19 mouse cellular contexts compared by ENCODE assay signal in the genomic region with DNA sequence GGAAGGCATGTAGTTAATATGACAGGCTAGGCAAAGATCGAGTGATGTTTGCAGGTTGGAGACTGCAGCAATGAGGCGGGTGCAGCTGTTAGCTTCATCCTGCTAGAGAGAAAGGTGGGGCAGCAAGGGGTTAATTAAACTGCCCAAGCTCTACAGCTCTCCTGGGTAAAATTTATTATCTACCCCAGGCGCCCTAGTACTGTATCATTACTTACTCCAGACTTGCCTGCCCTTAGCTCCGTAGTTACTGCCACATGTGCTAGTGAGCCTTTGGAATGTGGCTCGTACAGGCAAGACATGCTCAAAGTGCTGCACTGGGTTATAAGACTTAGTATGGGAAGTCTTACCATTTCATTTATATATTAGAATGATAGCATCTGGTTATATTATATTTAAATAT. TPM values are rescaled to one million over a fixed set of nuclear protein-coding genes. Genes with fewer than 3 reads are reported as not detected.
DNase-seq lines count a peak whose midpoint lies in the region; ATAC-seq and TF ChIP-seq lines count a peak whose summit lies in the region.
"Had no signal": no experiment of that assay in that cellular context is flagged by ENCODE, and none has a peak within 500 bp of the region (broad histone marks: within the 10 kb centered on the region; RNA-seq: fewer than 3 reads in every experiment).

No protein-coding gene starts in this region.

- TF ChIP-seq EP300 in liver, embryonic 14.5 days (IDR thresholded peaks at IDR 0.05; ENCODE audit: low read depth): no peak

- no peak for DNase-seq in kidney, adult 18-20 months
- DNase-seq in embryo, embryonic 10.5 days (ENCODE audit: low spot score): peak; percentile 46
- DNase-seq in forelimb bud, embryonic 11.5 days (ENCODE audit: low read depth, low spot score): peak; percentile 68
- DNase-seq in liver, embryonic 14.5 days (ENCODE audit: low read depth in 3 of 3, low spot score in 3 of 3): no peak
- no peak for DNase-seq in ovary, postnatal 14 days (ENCODE audit: low spot score)
- DNase-seq in spleen, postnatal 10 days (ENCODE audit: low spot score in 2 of 2): no peak
- DNase-seq in adipocyte (ENCODE audit: low spot score): no peak
- DNase-seq: adrenal gland, postnatal 10 days; cerebellum, adult 18-20 months; gastrocnemius, postnatal 14 days; heart, postnatal 14 days; lung, postnatal 4 days; midbrain, embryonic 14.5 days; thymus, postnatal 25 days had no signal

- H3K4me3 ChIP-seq in kidney, embryonic 16.5 days (ENCODE audit: low read length): no peak overlapping the region
- no peak overlapping the region for H3K4me3 ChIP-seq in liver, embryonic 14.5 days (ENCODE audit: insufficient read depth in 1 of 2, low read depth in 2 of 2, low read length in 2 of 2)
- H3K4me3 ChIP-seq: layer of hippocampus, adult 2 months; stomach, embryonic 15.5 days had no signal

- H3K9me3 ChIP-seq in kidney, embryonic 16.5 days (ENCODE audit: low read length): no peaks in the 10 kb centered on the region
- H3K9me3 ChIP-seq in liver, embryonic 14.5 days (ENCODE audit: control insufficient read depth, low read length): no peaks in the 10 kb centered on the region
- H3K9me3 ChIP-seq: G1E; stomach, embryonic 15.5 days had no signal

- H3K4me2 ChIP-seq in kidney, embryonic 16.5 days (replicated peaks; ENCODE audit: low read depth, low read length): no peak overlapping the region
- no peak overlapping the region for H3K4me2 ChIP-seq in liver, embryonic 14.5 days (ENCODE audit: low read depth)
- H3K4me2 ChIP-seq: stomach, embryonic 15.5 days had no signal

- H3K27me3 ChIP-seq in kidney, embryonic 16.5 days (ENCODE audit: insufficient read depth, low read length): no peaks in the 10 kb centered on the region
- no peaks in the 10 kb centered on the region for H3K27me3 ChIP-seq in liver, embryonic 14.5 days (ENCODE audit: control insufficient read depth, insufficient read depth, low read length)
- H3K27me3 ChIP-seq: stomach, embryonic 15.5 days had no signal

- no peak for TF ChIP-seq CTCF in liver, embryonic 14.5 days (IDR thresholded peaks at IDR 0.05; ENCODE audit: low read depth)

- 0 out of 2 replicates have a peak overlapping the region, but pooled peaks have one; percentile 8 for H3K27ac ChIP-seq in kidney, embryonic 16.5 days (ENCODE audit: low read length)
- H3K27ac ChIP-seq in liver, embryonic 14.5 days: no peak overlapping the region
- H3K27ac ChIP-seq: layer of hippocampus, adult 2 months; stomach, embryonic 15.5 days had no signal

- no peak overlapping the region for H3K9ac ChIP-seq in kidney, embryonic 16.5 days (replicated peaks; ENCODE audit: low read length)
- no peak overlapping the region for H3K9ac ChIP-seq in liver, embryonic 14.5 days (replicated peaks)
- H3K9ac ChIP-seq: stomach, embryonic 15.5 days had no signal

- 11% methylated on average over 5 of the region's 5 CpGs for WGBS in kidney, embryonic 16.5 days
- 49% methylated on average over 5 of the region's 5 CpGs for WGBS in liver, embryonic 14.5 days (ENCODE audit: insufficient replicate concordance)

- peaks cover 3% of the 10 kb centered on the region; the same call in 1 of the 2 replicates for H3K36me3 ChIP-seq in kidney, embryonic 16.5 days (ENCODE audit: insufficient read depth, low read length)
- 0 out of 2 replicates have a peak, but pooled peaks cover 3% of the 10 kb centered on the region for H3K36me3 ChIP-seq in liver, embryonic 14.5 days (replicated peaks; ENCODE audit: control insufficient read depth, insufficient read depth, low read depth)

- peaks cover 21% of the 10 kb centered on the region for H3K4me1 ChIP-seq in kidney, embryonic 16.5 days (ENCODE audit: insufficient read depth, low read length)
- peaks cover 0 to 5% of the 10 kb centered on the region in 2 experiments; a peak in 1 of 4 replicates for H3K4me1 ChIP-seq in liver, embryonic 14.5 days (replicated peaks; ENCODE audit: control insufficient read depth in 2 of 2, insufficient read depth in 2 of 2, low read length in 1 of 2)

- peak; percentile 91 for ATAC-seq in kidney, embryonic 16.5 days (ENCODE audit: low FRiP score, low TSS enrichment)
- 0 out of 2 replicates have a peak, but pooled peaks have one; percentile 48 for ATAC-seq in liver, embryonic 14.5 days (ENCODE audit: insufficient read depth)
- ATAC-seq: hindbrain, embryonic 16.5 days had no signal

RNA-seq across cellular contexts. Expression of a gene that starts 12.4 kb away (rescaled TPM):
- polyA plus RNA-seq in kidney, embryonic 16.5 days (2015; fragmentation: Nextera tagmentation; extraction: Ambion mirVana): 23.1 and 23.8 TPM in 2 replicates
- polyA plus RNA-seq in liver, embryonic 14.5 days (2012; rRNA removed): 7.7 and 9.6 TPM in 2 replicates
- 10.2 and 12.0 TPM in 2 replicates for polyA plus RNA-seq in liver, embryonic 14.5 days (2014; fragmentation: Nextera tagmentation; extraction: Ambion mirVana)

Comparison
In these comparisons a context has a peak if more than half of its experiments do, and no peak if none do; other contexts are left out.
1. DNase-seq: peak in embryo, embryonic 10.5 days (single experiment) and forelimb bud, embryonic 11.5 days (single experiment); none in kidney, adult 18-20 months (single experiment), liver, embryonic 14.5 days (0 of 3), ovary, postnatal 14 days (single experiment), spleen, postnatal 10 days (0 of 2) and adipocyte (single experiment).